25 mouse cellular contexts compared by ENCODE assay signal in the genomic region with DNA sequence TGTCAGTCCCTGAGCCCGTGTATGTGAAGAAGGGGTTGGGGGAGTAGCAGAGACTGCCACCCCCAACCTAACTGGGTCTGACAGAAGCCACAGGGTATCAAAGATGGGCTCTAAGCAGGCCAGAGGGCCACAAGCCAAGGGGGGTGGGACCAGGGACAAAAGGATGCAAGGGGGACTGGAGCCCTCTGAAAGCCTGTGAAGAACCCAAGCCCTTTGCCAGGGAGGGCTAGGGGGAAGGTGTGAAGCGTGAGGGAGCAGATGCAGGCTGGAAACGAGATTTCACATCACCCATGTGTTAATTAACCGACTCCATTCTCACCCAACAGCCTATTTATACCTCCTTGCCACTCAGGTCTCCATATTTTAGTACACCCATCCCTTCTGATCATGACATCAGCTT. TPM values are rescaled to one million over a fixed set of nuclear protein-coding genes. Genes with fewer than 3 reads are reported as not detected.
DNase-seq lines count a peak whose midpoint lies in the region; ATAC-seq and TF ChIP-seq lines count a peak whose summit lies in the region.
"Had no signal": no experiment of that assay in that cellular context is flagged by ENCODE, and none has a peak within 500 bp of the region (broad histone marks: within the 10 kb centered on the region; RNA-seq: fewer than 3 reads in every experiment).

No protein-coding gene starts in this region.

- H3K36me3 ChIP-seq in forebrain, embryonic 12.5 days (replicated peaks) = no peaks in the 10 kb centered on the region
- peaks cover 7% of the 10 kb centered on the region; the same call in 1 of the 2 replicates for H3K36me3 ChIP-seq in forebrain, postnatal 0 days (ENCODE audit: insufficient read depth)
- no peaks in the 10 kb centered on the region for H3K36me3 ChIP-seq in midbrain, embryonic 12.5 days
- H3K36me3 ChIP-seq in midbrain, postnatal 0 days (ENCODE audit: insufficient read depth, low read length) = peaks cover 8% of the 10 kb centered on the region; the same call in 1 of the 2 replicates
- H3K36me3 ChIP-seq in liver, embryonic 16.5 days (ENCODE audit: control insufficient read depth, insufficient read depth) = no peaks in the 10 kb centered on the region
- H3K36me3 ChIP-seq: kidney, embryonic 15.5 days; limb, embryonic 12.5 days; neural tube, embryonic 13.5 days had no signal

- peaks cover 13% of the 10 kb centered on the region; the same call in 1 of the 2 replicates for H3K4me1 ChIP-seq in forebrain, embryonic 12.5 days
- no peaks in the 10 kb centered on the region for H3K4me1 ChIP-seq in forebrain, postnatal 0 days (ENCODE audit: insufficient read depth)
- H3K4me1 ChIP-seq in midbrain, embryonic 12.5 days = peaks cover 4% of the 10 kb centered on the region
- no peaks in the 10 kb centered on the region for H3K4me1 ChIP-seq in midbrain, postnatal 0 days (ENCODE audit: insufficient read depth, low read length)
- peaks cover 18% of the 10 kb centered on the region for H3K4me1 ChIP-seq in liver, embryonic 16.5 days (ENCODE audit: control insufficient read depth, low read depth, low read length)

- 0 out of 2 replicates have a peak overlapping the region, but pooled peaks have one; percentile 8 for H3K27ac ChIP-seq in forebrain, embryonic 12.5 days
- no peak overlapping the region for H3K27ac ChIP-seq in forebrain, postnatal 0 days (ENCODE audit: low read depth, low read length)
- H3K27ac ChIP-seq in layer of hippocampus, adult 2 months = peak overlapping the region; percentile 80
- peak overlapping the region; percentile 26; the same call in 1 of the 2 replicates for H3K27ac ChIP-seq in midbrain, embryonic 12.5 days (replicated peaks)
- no peak overlapping the region for H3K27ac ChIP-seq in midbrain, postnatal 0 days (ENCODE audit: low read depth, low read length)
- H3K27ac ChIP-seq in liver, embryonic 16.5 days (ENCODE audit: low read length) = no peak overlapping the region
- H3K27ac ChIP-seq: hindbrain, embryonic 13.5 days; kidney, embryonic 15.5 days; limb, embryonic 12.5 days; neural tube, embryonic 13.5 days had no signal

- 48% methylated on average over 4 of the region's 4 CpGs for WGBS in forebrain, embryonic 12.5 days
- 25% methylated on average over 4 of the region's 4 CpGs for WGBS in forebrain, postnatal 0 days
- 55% methylated on average over 4 of the region's 4 CpGs for WGBS in midbrain, embryonic 12.5 days
- WGBS in midbrain, postnatal 0 days = 57% methylated on average over 4 of the region's 4 CpGs
- WGBS in liver, embryonic 16.5 days (ENCODE audit: insufficient replicate concordance) = 39% methylated on average over 4 of the region's 4 CpGs

- no peak for TF ChIP-seq CTCF in forebrain, postnatal 0 days (IDR thresholded peaks at IDR 0.05; ENCODE audit: low read depth)
- TF ChIP-seq CTCF in layer of hippocampus, adult 2 months (conservative IDR thresholded peaks at IDR 0.05) = no peak
- no peak for TF ChIP-seq CTCF in midbrain, postnatal 0 days (IDR thresholded peaks at IDR 0.05)

- no peak for ATAC-seq in forebrain, embryonic 12.5 days (ENCODE audit: low FRiP score)
- ATAC-seq in forebrain, postnatal 0 days = no peak
- ATAC-seq in midbrain, embryonic 12.5 days (ENCODE audit: low FRiP score, low read depth) = no peak
- no peak for ATAC-seq in midbrain, postnatal 0 days (ENCODE audit: low FRiP score)
- no peak for ATAC-seq in liver, embryonic 16.5 days (ENCODE audit: low read depth)

- H3K9me3 ChIP-seq in forebrain, embryonic 12.5 days = no peaks in the 10 kb centered on the region
- no peaks in the 10 kb centered on the region for H3K9me3 ChIP-seq in forebrain, postnatal 0 days (ENCODE audit: low read length)
- H3K9me3 ChIP-seq in midbrain, embryonic 12.5 days = no peaks in the 10 kb centered on the region
- no peaks in the 10 kb centered on the region for H3K9me3 ChIP-seq in midbrain, postnatal 0 days (ENCODE audit: low read length)
- no peaks in the 10 kb centered on the region for H3K9me3 ChIP-seq in liver, embryonic 16.5 days (replicated peaks; ENCODE audit: control insufficient read depth, low read length)
- H3K9me3 ChIP-seq: hindbrain, embryonic 13.5 days; kidney, embryonic 15.5 days; limb, embryonic 12.5 days; neural tube, embryonic 13.5 days had no signal

- H3K27me3 ChIP-seq in forebrain, embryonic 12.5 days = peaks cover 13% of the 10 kb centered on the region; the same call in 1 of the 2 replicates
- no peaks in the 10 kb centered on the region for H3K27me3 ChIP-seq in forebrain, postnatal 0 days (ENCODE audit: insufficient read depth, low read length)
- H3K27me3 ChIP-seq in midbrain, embryonic 12.5 days = peaks cover 10% of the 10 kb centered on the region; the same call in 1 of the 2 replicates
- H3K27me3 ChIP-seq in midbrain, postnatal 0 days (ENCODE audit: insufficient read depth, low read length) = no peaks in the 10 kb centered on the region
- H3K27me3 ChIP-seq in liver, embryonic 16.5 days (ENCODE audit: control insufficient read depth, insufficient read depth, low read depth, low read length) = no peaks in the 10 kb centered on the region

- H3K9ac ChIP-seq in forebrain, embryonic 12.5 days = no peak overlapping the region
- H3K9ac ChIP-seq in forebrain, postnatal 0 days = no peak overlapping the region
- H3K9ac ChIP-seq in midbrain, embryonic 12.5 days (replicated peaks) = no peak overlapping the region
- no peak overlapping the region for H3K9ac ChIP-seq in midbrain, postnatal 0 days (replicated peaks; ENCODE audit: low read length, poor library complexity, severe bottlenecking)
- no peak overlapping the region for H3K9ac ChIP-seq in liver, embryonic 16.5 days (ENCODE audit: low read depth, low read length)
- H3K9ac ChIP-seq: hindbrain, embryonic 13.5 days; kidney, embryonic 15.5 days; limb, embryonic 12.5 days; neural tube, embryonic 13.5 days had no signal

- no peak for DNase-seq in forebrain, postnatal 0 days
- DNase-seq in layer of hippocampus, adult 2 months (ENCODE audit: low spot score in 2 of 2) = no peak
- no peak for DNase-seq in layer of hippocampus, adult 8-10 months (ENCODE audit: low spot score in 2 of 2)
- DNase-seq in midbrain, postnatal 0 days (ENCODE audit: low spot score) = no peak
- no peak for DNase-seq in right cerebral cortex, adult 18-20 months
- DNase-seq: adrenal gland, adult 2 months; heart, postnatal 10 days; kidney, adult 11 months; kidney, postnatal 36 days; layer of hippocampus, adult 9-11 months; lung, adult 18-20 months; lung, postnatal 10 days; right cerebral cortex, postnatal 4 days; thymus, postnatal 14 days had no signal

- no peak overlapping the region for H3K4me2 ChIP-seq in forebrain, embryonic 12.5 days
- H3K4me2 ChIP-seq in forebrain, postnatal 0 days (ENCODE audit: low read depth) = no peak overlapping the region
- no peak overlapping the region for H3K4me2 ChIP-seq in midbrain, embryonic 12.5 days (replicated peaks)
- no peak overlapping the region for H3K4me2 ChIP-seq in midbrain, postnatal 0 days (ENCODE audit: low read depth, low read length, poor library complexity, severe bottlenecking)
- peak overlapping the region; percentile 15 for H3K4me2 ChIP-seq in liver, embryonic 16.5 days (ENCODE audit: low read depth, low read length)
- H3K4me2 ChIP-seq: heart, embryonic 11.5 days; hindbrain, embryonic 13.5 days; kidney, embryonic 15.5 days; limb, embryonic 12.5 days; midbrain, embryonic 11.5 days; neural tube, embryonic 13.5 days had no signal

- H3K4me3 ChIP-seq in forebrain, embryonic 12.5 days (replicated peaks) = no peak overlapping the region
- no peak overlapping the region for H3K4me3 ChIP-seq in forebrain, postnatal 0 days (ENCODE audit: low read depth, low read length)
- no peak overlapping the region for H3K4me3 ChIP-seq in layer of hippocampus, adult 2 months
- H3K4me3 ChIP-seq in midbrain, embryonic 12.5 days = no peak overlapping the region
- no peak overlapping the region for H3K4me3 ChIP-seq in midbrain, postnatal 0 days (ENCODE audit: low read depth, low read length)
- H3K4me3 ChIP-seq in liver, embryonic 16.5 days (ENCODE audit: low read depth, low read length) = no peak overlapping the region
- H3K4me3 ChIP-seq: hindbrain, embryonic 13.5 days; kidney, embryonic 15.5 days; limb, embryonic 12.5 days; myocyte; neural tube, embryonic 13.5 days had no signal

RNA-seq across cellular contexts. Expression of a gene that starts 25.4 kb away (rescaled TPM):
- 0.83 and 1.1 TPM in 2 replicates for polyA plus RNA-seq in forebrain, embryonic 12.5 days (2016; fragmentation: Nextera tagmentation; extraction: Ambion mirVana)
- total RNA-seq in forebrain, postnatal 0 days (2014; rRNA removed) = 6.5 and 7.7 TPM in 2 replicates
- polyA plus RNA-seq in forebrain, postnatal 0 days (2015; fragmentation: Nextera tagmentation; extraction: Ambion mirVana) = 1.1 and 2.5 TPM in 2 replicates
- total RNA-seq in layer of hippocampus, adult 2 months (2021) = 10 to 100 TPM; 83.9 to 84.6 TPM
- 10 to 100 TPM; 47.8 to 70.9 (median 54.8) TPM for total RNA-seq in layer of hippocampus, adult 8-10 months (2022)
- 0.36 and 1.2 TPM in 2 replicates for polyA plus RNA-seq in midbrain, embryonic 12.5 days (2016; fragmentation: Nextera tagmentation; extraction: Ambion mirVana)
- 6.2 and 8.7 TPM in 2 replicates for total RNA-seq in midbrain, postnatal 0 days (2014; rRNA removed)
- 2.2 and 2.3 TPM in 2 replicates for polyA plus RNA-seq in midbrain, postnatal 0 days (2015; fragmentation: Nextera tagmentation; extraction: Ambion mirVana)
- polyA plus RNA-seq in liver, embryonic 16.5 days (2015; fragmentation: Nextera tagmentation; extraction: Ambion mirVana) = 0.06 TPM in 1 of 2 replicates, not detected in the other
- total RNA-seq: MEL had no signal

RNA-seq across cellular contexts. Expression of a gene that starts 43.0 kb away (rescaled TPM):
- polyA plus RNA-seq in forebrain, embryonic 12.5 days (2016; fragmentation: Nextera tagmentation; extraction: Ambion mirVana) = 2.7 and 5.5 TPM in 2 replicates
- 91.6 and 110 TPM in 2 replicates for total RNA-seq in forebrain, postnatal 0 days (2014; rRNA removed)
- 14.9 and 19.2 TPM in 2 replicates for polyA plus RNA-seq in forebrain, postnatal 0 days (2015; fragmentation: Nextera tagmentation; extraction: Ambion mirVana)
- total RNA-seq in layer of hippocampus, adult 2 months (2021) = 100 to 1,000 TPM; 315 to 321 TPM
- total RNA-seq in layer of hippocampus, adult 8-10 months (2022) = 100 to 1,000 TPM; 241 to 317 (median 281) TPM
- 3.9 and 4.4 TPM in 2 replicates for polyA plus RNA-seq in midbrain, embryonic 12.5 days (2016; fragmentation: Nextera tagmentation; extraction: Ambion mirVana)
- total RNA-seq in midbrain, postnatal 0 days (2014; rRNA removed) = 138 and 140 TPM in 2 replicates
- 14.7 and 19.0 TPM in 2 replicates for polyA plus RNA-seq in midbrain, postnatal 0 days (2015; fragmentation: Nextera tagmentation; extraction: Ambion mirVana)
- 0.11 and 0.39 TPM in 2 replicates for polyA plus RNA-seq in liver, embryonic 16.5 days (2015; fragmentation: Nextera tagmentation; extraction: Ambion mirVana)
- total RNA-seq: MEL had no signal

RNA-seq across cellular contexts. Expression of a gene that starts 50.9 kb away (rescaled TPM):
- 0.58 and 0.97 TPM in 2 replicates for polyA plus RNA-seq in forebrain, embryonic 12.5 days (2016; fragmentation: Nextera tagmentation; extraction: Ambion mirVana)
- total RNA-seq in forebrain, postnatal 0 days (2014; rRNA removed) = 3.5 and 5.1 TPM in 2 replicates
- polyA plus RNA-seq in forebrain, postnatal 0 days (2015; fragmentation: Nextera tagmentation; extraction: Ambion mirVana) = 4.4 and 6.0 TPM in 2 replicates
- 1 to 10 TPM; 2.4 to 3.0 TPM for total RNA-seq in layer of hippocampus, adult 2 months (2021)
- total RNA-seq in layer of hippocampus, adult 8-10 months (2022) = 1 to 10 TPM; 1.4 to 3.4 (median 1.9) TPM
- polyA plus RNA-seq in midbrain, embryonic 12.5 days (2016; fragmentation: Nextera tagmentation; extraction: Ambion mirVana) = 0.27 and 1.1 TPM in 2 replicates
- total RNA-seq in midbrain, postnatal 0 days (2014; rRNA removed) = 4.9 and 7.8 TPM in 2 replicates
- polyA plus RNA-seq in midbrain, postnatal 0 days (2015; fragmentation: Nextera tagmentation; extraction: Ambion mirVana) = 5.0 and 5.3 TPM in 2 replicates
- polyA plus RNA-seq in liver, embryonic 16.5 days (2015; fragmentation: Nextera tagmentation; extraction: Ambion mirVana) = not detected in 2 replicates
- polyA plus RNA-seq: heart, embryonic 11.5 days; kidney, embryonic 15.5 days; limb, embryonic 12.5 days had no signal

Comparison
In these comparisons a context has a peak if more than half of its experiments do, and no peak if none do; other contexts are left out.
1. H3K27ac ChIP-seq: peak in forebrain, embryonic 12.5 days (single experiment), layer of hippocampus, adult 2 months (single experiment) and midbrain, embryonic 12.5 days (single experiment); none in forebrain, postnatal 0 days (single experiment), midbrain, postnatal 0 days (single experiment) and liver, embryonic 16.5 days (single experiment).